Mouse (Mus musculus) stomach, postnatal 0 days (tissue): Measurements from ENCODE around the gene Gm10718. TPM values are rescaled to one million over a fixed set of nuclear protein-coding genes. Genes with fewer than 3 reads are reported as not detected.
A peak's percentile ranks its signal among the peaks of the same experiment; 100 is the strongest.
"Not testable (repeated sequence)": the region's sequence is repeated elsewhere in the genome, so short reads cannot be mapped to it uniquely, and the experiment has no call there.

Experiments
- ATAC-seq: fragments of 200-750 bp; cut with Nextera tagmentation; 2 replicates; pipeline ENCODE4 v1.8.0; 2017; ENCODE audit not compliant: low FRiP score, low TSS enrichment
- DNase-seq: peaks from one replicate; pipeline ENCODE4 v3.0.0-alpha.2; 2016; ENCODE audit warnings: low spot score
- H3K27ac ChIP-seq: fragments of 300-500 bp; sonication (generic); replicated peaks from 2 replicates; pipeline ENCODE4 v1.5.1; 2014; ENCODE audit warnings: mild to moderate bottlenecking, control low read depth
- H3K27me3 ChIP-seq: fragments of 300-500 bp; sonication (generic); 2 replicates; pipeline ENCODE4 v1.6.1; 2014; ENCODE audit warnings: low read length; ENCODE audit not compliant: control insufficient read depth, insufficient read depth
- H3K36me3 ChIP-seq: fragments of 300-500 bp; sonication (generic); 2 replicates; pipeline ENCODE4 v1.6.1; 2014; ENCODE audit warnings: low read length, mixed read lengths; ENCODE audit not compliant: control insufficient read depth, insufficient read depth
- H3K4me1 ChIP-seq: fragments of 300-500 bp; sonication (generic); replicated peaks from 2 replicates; pipeline ENCODE4 v1.6.1; 2014; ENCODE audit warnings: antibody characterized with exemption; ENCODE audit not compliant: control insufficient read depth, insufficient read depth
- H3K4me2 ChIP-seq: fragments of 300-500 bp; sonication (generic); replicated peaks from 2 replicates; pipeline ENCODE4 v1.6.1; 2014; ENCODE audit warnings: low read depth, mild to moderate bottlenecking, control low read depth, moderate library complexity
- H3K4me3 ChIP-seq: fragments of 300-500 bp; sonication (generic); 2 replicates; pipeline ENCODE4 v1.5.1; 2014; ENCODE audit warnings: low read depth, low read length, control low read depth
- H3K9ac ChIP-seq: fragments of 300-500 bp; sonication (generic); 2 replicates; pipeline ENCODE4 v1.6.1; 2014; ENCODE audit warnings: mild to moderate bottlenecking, low read length, control low read depth, mixed read lengths
- H3K9me3 ChIP-seq: fragments of 300-500 bp; sonication (generic); 2 replicates; pipeline ENCODE4 v1.6.1; 2016; ENCODE audit warnings: low read length; ENCODE audit not compliant: control insufficient read depth
- CTCF ChIP-seq: IDR thresholded peaks from 2 replicates; pipeline ENCODE4 v1.5.1; 2016; ENCODE audit warnings: antibody characterized with exemption, low read depth, mild to moderate bottlenecking, moderate library complexity
- WGBS: fragments of 180-500 bp; shearing (Covaris S2); extraction: QIAGEN DNeasy Blood & Tissue Kit; methylation state at CpG from one replicate; pipeline ENCODE4 v1.1.7; 2014; 5-methylcytosine and 5-hydroxymethylcytosine counted together
- polyA plus RNA-seq: library from polyadenylated mRNA; unstranded; fragments of >200 nt; fragmentation: Nextera tagmentation; extraction: Ambion mirVana; gene quantifications from 2 replicates; pipeline ENCODE4 v1.2.1, GENCODE M21; 2015

Gm10718 gene
- 0.93 and 80.3 TPM in 2 replicates for polyA plus RNA-seq

DNA sequence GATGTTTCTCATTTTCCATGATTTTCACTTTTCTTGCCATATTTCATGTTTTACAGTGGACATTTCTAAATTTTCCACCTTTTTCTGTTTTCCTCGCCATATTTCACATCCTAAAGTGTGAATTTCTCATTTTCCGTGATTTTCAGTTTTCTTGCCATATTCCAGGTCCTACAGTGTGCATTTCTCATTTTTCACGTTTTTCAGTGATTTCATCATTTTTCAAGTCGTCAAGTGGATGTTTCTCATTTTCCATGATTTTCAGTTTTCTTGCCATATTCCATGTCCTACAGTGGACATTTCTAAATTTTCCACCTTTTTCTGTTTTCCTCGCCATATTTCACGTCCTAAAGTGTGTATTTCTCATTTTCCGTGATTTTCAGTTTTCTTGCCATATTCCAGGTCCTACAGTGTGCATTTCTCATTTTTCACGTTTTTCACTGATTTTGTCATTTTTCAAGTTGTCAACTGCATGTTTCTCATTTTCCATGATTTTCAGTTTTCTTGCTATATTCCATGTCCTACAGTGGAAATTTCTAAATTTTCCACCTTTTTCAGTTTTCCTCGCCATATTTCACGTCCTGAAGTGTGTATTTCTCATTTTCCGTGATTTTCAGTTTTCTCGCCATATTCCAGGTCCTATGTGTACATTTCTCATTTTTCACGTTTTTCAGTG lies at the start of gene Gm10718:
TSS of gene Gm10718 (plus strand) at position 236 of the 673 bp plus-strand sequence.
- not testable (repeated sequence) for H3K9ac ChIP-seq, DNase-seq, H3K4me1 ChIP-seq, H3K9me3 ChIP-seq, H3K4me3 ChIP-seq, H3K27ac ChIP-seq, ATAC-seq, H3K4me2 ChIP-seq, H3K36me3 ChIP-seq, H3K27me3 ChIP-seq
- WGBS = 74% methylated on average over 9 of the region's 13 CpGs

DNA sequence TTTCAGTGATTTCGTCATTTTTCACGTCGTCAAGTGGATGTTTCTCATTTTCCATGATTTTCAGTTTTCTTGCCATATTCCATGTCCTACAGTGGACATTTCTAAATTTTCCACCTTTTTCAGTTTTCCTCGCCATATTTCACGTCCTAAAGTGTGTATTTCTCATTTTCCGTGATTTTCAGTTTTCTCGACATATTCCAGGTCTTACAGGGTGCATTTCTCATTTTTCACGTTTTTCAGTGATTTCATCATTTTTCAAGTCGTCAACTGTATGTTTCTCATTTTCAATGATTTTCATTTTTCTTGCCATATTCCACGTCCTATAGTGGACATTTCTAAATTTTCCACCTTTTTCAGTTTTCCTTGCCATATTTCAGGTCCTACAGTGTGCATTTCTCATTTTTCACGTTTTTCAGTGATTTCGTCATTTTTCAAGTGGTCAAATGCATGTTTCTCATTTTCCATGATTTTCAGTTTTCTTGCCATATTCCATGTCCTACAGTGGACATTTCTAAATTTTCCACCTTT lies 22.8 kb upstream of the Gm10718 start, which contains the start of gene Gm10722:
TSS of gene Gm10722 (plus strand) at position 478 of the 528 bp plus-strand sequence.
- not testable (repeated sequence) for H3K4me2 ChIP-seq, H3K36me3 ChIP-seq, H3K27ac ChIP-seq, H3K9me3 ChIP-seq, ATAC-seq, H3K9ac ChIP-seq, H3K4me1 ChIP-seq, H3K4me3 ChIP-seq, H3K27me3 ChIP-seq
- WGBS = 68% methylated on average over 12 of the region's 12 CpGs
- peak; percentile 12 for DNase-seq

GRCm38 (mm10) chr9:3001006-3001405 lies 22.3 kb upstream of the Gm10718 start:
- 67% methylated on average over 8 of the region's 8 CpGs for WGBS

DNA sequence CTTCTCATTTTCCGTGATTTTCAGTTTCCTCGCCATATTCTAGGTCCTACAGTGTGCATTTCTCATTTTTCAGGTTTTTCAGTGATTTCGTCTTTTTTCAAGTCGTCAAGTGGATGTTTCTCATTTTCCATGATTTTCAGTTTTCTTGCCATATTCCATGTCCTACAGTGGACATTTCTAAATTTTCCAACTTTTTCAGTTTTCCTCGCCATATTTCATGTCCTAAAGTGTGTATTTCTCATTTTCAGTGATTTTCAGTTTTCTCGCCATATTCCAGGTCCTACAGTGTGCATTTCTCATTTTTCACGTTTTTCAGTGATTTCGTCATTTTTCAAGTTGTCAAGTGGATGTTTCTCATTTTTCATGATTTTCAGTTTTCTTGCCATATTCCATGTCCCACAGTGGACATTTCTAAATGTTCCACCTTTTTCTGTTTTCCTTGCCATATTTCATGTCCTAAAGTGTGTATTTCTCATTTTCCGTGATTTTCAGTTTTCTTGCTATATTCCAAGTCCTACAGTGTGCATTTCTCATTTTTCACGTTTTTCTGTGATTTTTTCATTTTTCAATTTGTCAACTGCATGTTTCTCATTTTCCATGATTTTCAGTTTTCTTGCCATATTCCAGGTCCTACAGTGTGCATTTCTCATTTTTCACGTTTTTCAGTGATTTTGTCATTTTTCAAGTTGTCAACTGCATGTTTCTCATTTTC lies 21.2 kb upstream of the Gm10718 start:
- H3K4me1 ChIP-seq, H3K4me2 ChIP-seq, H3K4me3 ChIP-seq, H3K27me3 ChIP-seq, H3K9me3 ChIP-seq, H3K9ac ChIP-seq, H3K27ac ChIP-seq, H3K36me3 ChIP-seq: not testable (repeated sequence)
- DNase-seq = peak; percentile 13
- TF ChIP-seq CTCF = 0 out of 2 replicates have a peak, but pooled peaks have one; percentile 10
- ATAC-seq = peak; percentile 86
- 56% methylated on average over 8 of the region's 11 CpGs for WGBS

More at GRCm38 (mm10) chr9:3001006-3001405, 22.3 kb upstream of the Gm10718 start:
- DNase-seq, H3K27ac ChIP-seq, H3K27me3 ChIP-seq, H3K4me3 ChIP-seq, H3K36me3 ChIP-seq, H3K9me3 ChIP-seq, ATAC-seq, H3K4me1 ChIP-seq, H3K9ac ChIP-seq, H3K4me2 ChIP-seq: not testable (repeated sequence)

GRCm38 (mm10) chr9:3002794-3003396 lies 20.5 kb upstream of the Gm10718 start, which contains the start of gene Gm11168:
TSS of gene Gm11168 (plus strand) at chr9:3003346.
- DNase-seq, H3K27ac ChIP-seq, H3K4me3 ChIP-seq, H3K27me3 ChIP-seq, H3K4me2 ChIP-seq, H3K4me1 ChIP-seq, H3K9ac ChIP-seq, H3K9me3 ChIP-seq, ATAC-seq, H3K36me3 ChIP-seq: not testable (repeated sequence)
- 72% methylated on average over 6 of the region's 14 CpGs for WGBS

DNA sequence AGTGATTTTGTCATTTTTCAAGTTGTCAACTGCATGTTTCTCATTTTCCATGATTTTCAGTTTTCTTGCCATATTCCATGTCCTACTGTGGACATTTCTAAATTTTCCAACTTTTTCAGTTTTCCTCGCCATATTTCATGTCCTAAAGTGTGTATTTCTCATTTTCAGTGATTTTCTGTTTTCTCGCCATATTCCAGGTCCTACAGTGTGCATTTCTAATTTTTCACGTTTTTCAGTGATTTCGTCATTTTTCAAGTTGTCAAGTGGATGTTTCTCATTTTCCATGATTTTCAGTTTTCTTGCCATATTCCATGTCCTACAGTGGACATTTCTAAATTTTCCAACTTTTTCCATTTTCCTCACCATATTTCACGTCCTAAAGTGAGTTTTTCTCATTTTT lies 17.2 kb upstream of the Gm10718 start:
- 87% methylated on average over 1 of the region's 5 CpGs for WGBS
- ATAC-seq = not testable (repeated sequence)

GRCm38 (mm10) chr9:3006636-3007035 lies 16.7 kb upstream of the Gm10718 start:
- ATAC-seq = peak; percentile 69
- DNase-seq, H3K4me2 ChIP-seq, H3K4me3 ChIP-seq, H3K27me3 ChIP-seq, H3K9me3 ChIP-seq, H3K27ac ChIP-seq, H3K4me1 ChIP-seq, H3K36me3 ChIP-seq, H3K9ac ChIP-seq: not testable (repeated sequence)
- WGBS = 69% methylated on average over 8 of the region's 8 CpGs

More for the DNA sequence above, 17.2 kb upstream of the Gm10718 start:
- not testable (repeated sequence) for H3K36me3 ChIP-seq, H3K9ac ChIP-seq, H3K27ac ChIP-seq, H3K9me3 ChIP-seq, H3K4me2 ChIP-seq, H3K27me3 ChIP-seq, DNase-seq, H3K4me3 ChIP-seq, H3K4me1 ChIP-seq

DNA sequence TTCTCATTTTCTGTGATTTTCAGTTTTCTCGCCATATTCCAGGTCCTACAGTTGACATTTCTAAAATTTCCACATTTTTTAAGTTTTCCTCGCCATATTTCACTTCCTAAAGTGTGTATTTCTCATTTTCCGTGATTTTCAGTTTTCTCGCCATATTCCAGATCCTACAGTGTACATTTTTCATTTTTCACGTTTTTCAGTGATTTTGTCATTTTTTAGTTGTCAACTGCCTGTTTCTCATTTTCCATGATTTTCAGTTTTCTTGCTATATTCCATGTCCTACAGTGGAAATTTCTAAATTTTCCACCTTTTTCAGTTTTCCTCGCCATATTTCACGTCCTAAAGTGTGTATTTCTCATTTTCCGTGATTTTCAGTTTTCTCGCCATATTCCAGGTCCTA lies 16.1 kb upstream of the Gm10718 start:
- not testable (repeated sequence) for DNase-seq, H3K36me3 ChIP-seq, H3K27me3 ChIP-seq, H3K27ac ChIP-seq, H3K9ac ChIP-seq, H3K4me2 ChIP-seq, H3K4me3 ChIP-seq, H3K9me3 ChIP-seq, H3K4me1 ChIP-seq
- 70% methylated on average over 6 of the region's 9 CpGs for WGBS
- ATAC-seq = 0 out of 2 replicates have a peak, but pooled peaks have one; percentile 21
